Mouse (Mus musculus) urinary bladder, adult 18-20 months (tissue): ENCODE results near the gene Zbtb5.
"Not testable (repeated sequence)": the region's sequence is repeated elsewhere in the genome, so short reads cannot be mapped to it uniquely, and the experiment has no call there.

Source experiments
- DNase-seq, 2 experiments: peaks; one replicate each; pipeline ENCODE4 v3.0.0; 2022; ENCODE audit warnings: low spot score in 2 of 2, mixed read lengths in 2 of 2

Gene Zbtb5

DNA sequence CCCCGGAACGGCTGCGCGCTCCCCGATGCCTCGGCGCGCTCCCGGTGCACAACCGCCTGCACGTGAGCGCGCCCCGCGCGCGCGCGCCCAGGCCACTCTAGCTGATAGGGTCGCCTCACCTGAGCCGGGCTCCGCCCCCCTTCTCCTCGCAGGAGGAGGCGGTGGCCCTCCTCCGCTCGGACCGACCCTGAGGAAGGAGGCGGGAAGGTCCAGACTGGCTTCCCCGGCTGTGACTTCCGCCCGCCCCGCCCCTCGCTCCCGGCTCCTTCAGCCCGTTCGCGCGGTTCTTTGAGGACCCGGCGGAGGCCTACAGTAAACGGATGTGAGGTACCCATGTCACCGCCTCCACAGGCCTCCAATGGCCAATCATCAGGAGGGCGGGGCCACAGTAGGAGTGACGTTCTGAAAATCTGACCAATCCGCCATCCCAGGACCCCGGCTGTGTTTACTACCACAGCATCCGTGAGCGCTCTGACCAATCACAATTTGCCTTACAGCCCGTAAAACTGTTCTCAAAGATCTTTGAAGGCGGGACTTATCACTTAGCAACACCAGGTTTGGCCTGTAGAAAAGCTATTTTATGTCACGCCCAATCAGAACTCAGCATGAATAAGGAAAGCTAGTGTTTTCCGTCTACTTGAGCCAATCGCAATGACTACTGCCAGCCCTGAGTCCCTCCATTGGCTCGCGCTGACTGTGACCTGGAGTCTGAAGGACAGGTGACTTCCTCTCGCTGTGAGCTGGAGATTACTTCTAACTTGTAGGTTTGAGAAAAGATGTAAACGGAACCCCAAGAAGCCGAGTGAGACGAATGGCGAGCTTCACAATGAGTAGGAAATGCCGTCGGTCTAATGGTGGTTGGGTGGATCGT lies at the start of gene Zbtb5:
TSS of gene Zbtb5 (minus strand) at position 308 of the 871 bp plus-strand sequence.
- peak; percentile 94 to 99 for DNase-seq

DNA sequence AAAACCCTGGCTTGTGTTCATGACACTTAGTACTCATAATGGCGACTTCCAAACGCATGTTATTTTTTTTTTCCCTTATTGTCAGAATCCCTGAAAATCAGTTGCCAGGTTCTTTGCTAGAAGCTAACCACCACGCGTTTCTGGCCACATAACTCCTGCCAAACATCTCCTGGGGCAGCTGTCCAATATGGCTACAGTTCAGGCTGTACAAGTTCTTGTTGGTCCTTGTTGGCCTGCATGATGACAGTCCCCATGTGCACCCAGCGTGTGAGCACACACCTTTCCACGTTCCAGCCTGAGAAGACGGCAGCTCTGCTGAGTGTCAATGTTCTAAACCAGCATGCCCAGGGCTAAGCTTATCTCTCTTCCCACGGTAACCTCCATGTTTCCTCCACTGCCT lies 43.2 kb upstream of the Zbtb5 start:
- DNase-seq, result no peak

DNA sequence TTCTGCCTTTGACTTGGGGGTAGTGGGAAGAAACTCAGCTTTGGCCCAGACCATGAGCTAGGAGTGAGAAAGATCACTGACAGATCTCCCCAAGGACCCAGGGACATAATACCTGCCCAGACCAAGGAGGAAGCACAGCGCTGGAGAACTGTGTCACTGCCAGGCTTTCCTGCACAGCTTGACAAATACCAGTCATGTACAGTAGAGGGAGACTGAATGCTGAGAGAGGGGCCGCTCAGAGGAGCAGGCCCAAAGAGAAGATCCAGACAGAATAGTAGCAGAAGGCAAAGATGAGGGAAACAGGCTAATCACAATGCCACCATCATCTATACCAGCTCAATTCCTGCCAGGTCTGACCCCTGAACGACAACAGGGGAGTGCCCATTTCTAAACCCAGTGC lies 42.6 kb upstream of the Zbtb5 start:
- no peak for DNase-seq

DNA sequence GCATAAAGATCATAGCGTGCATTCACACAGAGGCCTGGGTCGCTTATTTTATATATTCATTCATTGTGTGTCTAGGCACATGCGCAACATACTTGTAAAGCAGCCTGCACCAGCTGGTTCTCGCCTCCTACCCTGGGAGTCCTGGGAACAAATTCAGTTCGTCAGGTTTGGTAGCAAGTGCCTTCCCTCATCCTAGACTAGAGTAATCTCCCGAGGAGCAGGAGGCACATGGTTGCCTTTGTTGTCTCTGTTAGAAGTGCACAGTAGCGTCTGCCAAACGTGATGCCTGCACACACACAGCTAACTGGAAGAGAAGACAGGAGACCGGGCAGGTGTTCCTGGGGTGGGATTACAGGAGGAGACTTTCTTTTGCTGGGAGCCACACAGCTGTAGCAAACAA lies 35.7 kb upstream of the Zbtb5 start:
- no peak for DNase-seq

DNA sequence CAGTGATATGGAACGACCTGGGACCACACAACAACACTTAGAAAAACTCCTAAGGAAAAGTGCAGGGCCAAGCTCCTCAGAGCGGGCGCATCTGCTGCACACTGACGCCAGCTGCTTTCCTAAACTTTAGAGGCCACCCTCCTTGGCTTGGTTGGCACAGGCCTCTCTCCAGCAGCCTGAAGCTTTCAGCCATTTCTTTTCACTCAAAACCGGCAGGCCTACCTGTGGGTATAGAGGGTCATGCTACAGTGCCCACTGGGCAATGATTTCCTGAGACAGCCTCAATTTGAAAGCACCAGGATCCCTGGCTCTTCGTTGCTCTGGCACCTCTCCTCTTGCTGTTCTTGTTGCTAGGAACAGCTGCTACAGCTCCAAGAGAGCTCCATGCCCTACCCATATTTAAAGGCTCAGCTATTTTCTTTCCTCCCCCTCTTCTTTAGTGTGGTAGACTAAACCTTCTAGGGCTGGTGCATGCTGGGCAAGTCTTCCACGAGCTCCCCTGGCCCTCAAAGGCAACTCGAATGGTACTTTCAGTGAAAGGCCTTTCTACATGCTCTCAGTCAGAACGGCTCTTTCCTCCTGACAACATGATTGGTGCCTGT lies 35.2 kb upstream of the Zbtb5 start:
- no peak for DNase-seq

DNA sequence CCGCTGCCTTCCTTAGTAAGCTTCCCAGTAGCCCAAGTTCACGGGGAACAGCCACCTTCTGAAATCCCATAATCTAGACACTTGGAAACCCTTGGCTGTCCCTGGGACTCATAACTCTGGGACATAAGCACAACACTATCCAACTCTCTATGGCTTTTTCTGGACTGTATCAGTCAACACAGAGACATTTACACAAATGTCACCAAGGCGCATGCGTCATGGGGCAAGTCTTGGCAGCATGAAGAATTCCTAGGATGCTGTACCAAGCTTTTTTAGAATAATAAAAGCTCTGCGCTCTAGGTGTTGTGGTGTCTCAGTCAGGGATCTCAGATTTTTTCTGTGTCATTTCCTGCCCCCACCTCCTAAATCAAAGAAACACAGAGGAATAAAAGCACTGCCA lies 34.5 kb upstream of the Zbtb5 start:
- DNase-seq, result no peak

DNA sequence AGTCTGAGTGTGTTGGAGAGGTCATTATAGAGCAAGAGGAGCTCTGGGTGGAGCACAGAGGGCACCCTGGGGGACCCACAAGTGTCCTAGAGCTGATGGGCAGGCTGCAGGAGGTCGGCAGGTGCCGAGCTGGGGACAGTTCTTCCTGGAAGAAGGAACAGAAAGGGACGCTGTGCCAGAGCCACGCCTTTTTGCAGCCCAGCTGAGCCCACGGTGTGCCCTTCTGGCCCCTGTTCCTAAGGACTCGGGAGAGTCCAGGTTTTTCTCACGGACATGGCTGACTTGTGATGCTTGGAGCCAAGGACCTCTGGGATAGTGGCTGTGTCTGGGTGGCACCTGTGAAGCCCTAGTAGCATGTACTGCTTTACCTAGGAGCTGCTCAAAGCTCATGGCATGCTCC lies 28.6 kb upstream of the Zbtb5 start:
- DNase-seq, result no peak

DNA sequence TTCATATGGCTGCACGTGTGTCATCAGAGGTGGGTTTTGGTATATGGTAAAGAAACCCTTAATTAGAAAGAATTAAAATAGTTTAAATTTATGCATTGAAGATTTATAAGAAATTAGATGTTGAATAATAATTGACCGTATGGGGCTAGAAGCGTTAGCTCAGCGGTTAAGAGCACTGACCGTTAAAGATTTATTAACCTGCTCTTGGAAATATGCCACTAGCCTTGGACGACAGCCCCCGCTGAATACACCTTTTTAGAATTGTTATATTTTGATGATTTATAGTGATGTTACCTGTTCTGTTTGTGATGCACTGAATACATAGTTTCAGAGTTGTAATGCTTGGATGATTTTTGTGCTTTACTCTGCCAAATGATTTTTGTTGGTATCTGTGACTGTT lies 27.3 kb upstream of the Zbtb5 start:
- DNase-seq, result not testable (repeated sequence)

DNA sequence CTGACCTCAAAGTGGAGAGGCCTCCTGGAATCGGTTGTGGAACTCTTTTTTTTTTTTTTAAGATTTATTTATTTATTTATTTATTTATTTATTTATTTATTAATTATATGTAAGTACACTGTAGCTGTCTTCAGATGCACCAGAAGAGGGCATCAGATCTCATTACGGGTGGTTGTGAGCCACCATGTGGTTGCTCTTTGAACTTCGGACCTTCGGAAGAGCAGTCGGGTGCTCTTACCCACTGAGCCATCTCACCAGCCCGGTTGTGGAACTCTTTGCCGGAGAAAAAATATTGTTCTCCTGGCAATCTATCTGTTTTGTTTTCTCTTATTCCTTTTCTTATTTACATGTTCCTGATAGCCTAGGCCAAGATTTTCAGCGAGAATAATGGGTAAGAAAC lies 26.7 kb upstream of the Zbtb5 start:
- DNase-seq, result not testable (repeated sequence)

DNA sequence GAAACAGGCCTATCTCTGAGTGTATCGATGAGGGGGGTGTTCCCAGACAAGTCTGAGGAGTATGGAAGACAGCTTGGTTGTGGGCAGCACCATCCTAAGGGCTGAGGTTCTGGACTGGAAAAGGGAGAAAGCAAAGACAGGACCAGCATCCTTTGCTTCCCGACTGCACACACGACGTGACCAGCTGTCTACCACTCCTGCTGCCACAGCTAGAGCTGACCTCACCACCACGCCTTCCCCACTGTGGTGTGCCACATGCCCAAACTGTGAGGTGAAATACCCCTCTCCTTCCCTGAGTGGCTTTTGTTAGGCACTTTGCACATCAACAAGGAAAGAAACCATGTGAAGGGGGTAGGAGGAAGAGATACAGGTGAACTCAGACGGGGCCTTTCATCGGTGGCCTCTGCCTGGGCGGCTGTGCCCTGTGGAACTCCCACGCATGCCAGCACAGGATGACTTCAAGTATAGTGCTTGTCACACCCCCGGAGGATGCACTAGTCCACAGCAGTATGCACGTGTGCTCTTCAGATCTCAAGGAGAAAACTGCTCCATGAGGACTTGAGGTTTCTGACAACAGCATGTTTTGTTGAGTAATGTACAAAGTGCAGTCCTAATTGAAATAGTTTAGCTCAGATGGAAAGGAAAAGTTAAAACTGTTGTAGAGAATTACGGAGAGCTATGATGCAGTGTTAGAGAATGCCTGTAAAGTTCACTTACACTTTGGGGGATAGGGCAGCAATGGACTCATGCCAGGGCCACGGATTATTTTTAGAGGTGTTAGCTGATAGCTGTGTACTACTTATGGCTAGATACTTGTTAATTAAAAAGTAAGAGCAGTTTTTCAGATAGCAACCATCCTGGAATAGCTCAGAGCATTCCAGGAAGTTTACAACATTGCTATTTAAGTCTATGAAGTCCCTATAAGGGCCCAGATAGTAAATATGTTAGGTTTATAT lies 25.5 kb upstream of the Zbtb5 start:
- DNase-seq, result no peak

DNA sequence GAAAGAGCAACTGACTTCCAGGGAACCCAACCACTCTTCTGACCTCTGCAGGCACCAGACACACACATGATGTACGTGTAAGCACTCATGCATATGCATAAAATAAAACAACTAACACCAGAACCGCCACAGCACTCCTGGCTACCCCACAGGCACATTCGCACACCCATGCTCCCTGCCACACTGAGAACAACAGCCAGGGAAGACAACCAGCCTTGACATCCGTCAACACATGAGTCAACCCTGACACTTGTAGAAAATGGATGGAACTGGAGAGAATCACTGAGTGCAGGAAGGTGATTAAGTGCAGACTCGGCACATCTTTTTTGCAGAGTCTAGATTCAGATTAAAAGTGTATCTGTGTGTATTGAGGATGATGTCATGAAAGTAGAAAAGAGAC lies 24.4 kb upstream of the Zbtb5 start:
- no peak for DNase-seq

DNA sequence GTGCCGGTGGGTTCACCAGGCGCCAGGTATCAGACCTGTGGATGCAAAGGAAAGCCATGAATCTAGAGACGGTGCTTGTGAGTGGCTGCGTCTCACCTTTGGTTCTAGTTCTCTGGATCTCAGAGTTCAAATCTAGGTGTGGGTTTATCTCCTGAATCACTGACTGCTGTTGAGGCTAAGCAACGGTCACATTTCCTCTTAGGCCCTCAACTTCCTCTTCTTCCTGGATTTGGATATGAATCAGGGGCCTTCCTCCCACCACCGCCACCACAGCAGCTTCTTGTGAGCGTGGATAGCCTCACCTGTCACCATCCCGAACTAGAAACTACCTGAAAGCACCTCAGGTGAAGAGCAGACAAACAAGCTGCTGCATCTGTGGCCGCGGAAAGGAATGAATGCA lies 23.8 kb upstream of the Zbtb5 start:
- no peak for DNase-seq

DNA sequence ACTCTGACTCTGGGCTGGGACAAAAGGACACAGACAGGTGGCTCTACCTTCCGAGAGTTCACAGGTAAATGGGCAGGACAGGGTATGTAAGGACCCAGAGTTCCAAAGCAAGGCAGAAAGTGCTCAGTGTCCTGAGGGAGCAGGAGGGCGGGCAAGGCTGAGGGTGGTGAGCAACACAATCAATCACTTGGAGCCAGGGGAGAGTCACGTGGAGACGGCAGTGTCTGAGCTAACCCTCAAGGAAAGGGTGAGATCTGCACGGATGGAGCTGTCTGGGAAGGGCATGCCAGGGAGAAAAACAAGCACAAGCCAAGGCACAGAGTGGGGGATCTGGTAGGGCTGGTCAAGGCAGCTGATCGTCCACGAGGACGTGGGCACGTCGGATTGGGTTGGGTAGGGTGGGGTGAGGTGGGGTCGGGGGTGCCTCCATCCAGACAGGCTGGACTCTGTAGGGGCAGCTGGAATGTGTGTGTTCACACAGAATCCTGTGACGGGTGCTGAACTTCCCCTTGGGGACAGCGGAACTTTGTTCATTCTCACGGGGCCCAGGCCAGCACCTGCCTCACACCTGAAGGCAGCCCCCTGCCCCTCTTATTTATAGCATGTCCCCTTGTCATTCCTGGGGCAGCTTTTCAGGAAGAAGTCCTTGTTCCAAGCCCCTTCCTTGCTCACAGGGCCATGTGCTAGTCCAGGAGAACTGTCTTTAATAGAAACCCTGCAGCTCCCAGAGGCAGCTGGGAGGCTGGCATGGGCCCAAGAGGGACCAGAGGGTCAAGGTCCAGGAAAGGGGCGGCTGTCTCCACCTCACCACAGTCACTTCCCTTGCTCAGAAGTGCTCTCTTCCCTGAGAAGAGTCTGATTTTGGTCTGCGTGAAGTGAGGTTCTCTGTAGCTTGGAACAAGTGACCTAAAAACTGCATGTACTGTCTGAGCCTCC lies 22.7 kb upstream of the Zbtb5 start:
- no peak for DNase-seq

DNA sequence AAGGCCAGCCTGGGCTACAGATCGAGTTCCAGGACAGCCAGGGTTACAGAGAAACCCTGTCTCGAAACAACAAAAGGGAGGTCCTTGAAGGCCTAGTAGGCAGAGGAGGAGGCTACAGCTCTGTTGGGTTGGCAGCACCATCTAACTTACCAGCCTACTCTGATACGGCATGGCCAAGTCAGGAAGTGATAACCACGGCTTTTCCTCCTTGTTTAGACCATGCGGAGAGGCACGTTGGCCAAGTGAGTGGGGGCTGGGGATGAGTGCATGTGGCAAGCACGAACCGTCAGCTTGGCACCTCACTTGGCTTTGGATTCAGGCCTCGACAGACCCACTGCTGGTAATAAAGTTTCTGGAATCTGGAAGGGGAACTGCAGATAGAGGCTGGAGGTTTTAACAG lies 20.4 kb upstream of the Zbtb5 start:
- DNase-seq, result no peak

DNA sequence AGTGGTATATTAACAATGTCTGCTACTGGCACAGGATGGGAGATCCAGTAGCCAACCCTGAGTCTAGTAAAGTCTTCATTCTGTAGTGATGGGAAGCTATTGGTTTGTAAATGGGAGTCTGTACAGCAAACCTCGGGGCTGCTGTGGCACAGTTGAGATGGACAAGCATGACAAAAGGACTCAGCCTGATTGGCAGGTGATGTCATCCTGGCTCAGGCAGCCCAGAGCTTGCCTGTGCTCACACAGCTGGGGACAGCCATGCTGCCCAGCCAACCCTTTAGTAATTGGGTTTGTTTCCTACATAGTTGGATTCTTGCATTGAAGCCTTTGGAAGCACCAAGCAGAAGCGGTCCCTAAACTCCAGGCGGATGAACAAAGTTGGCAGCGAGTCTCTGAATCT lies 14.2 kb upstream of the Zbtb5 start:
- DNase-seq, result no peak

DNA sequence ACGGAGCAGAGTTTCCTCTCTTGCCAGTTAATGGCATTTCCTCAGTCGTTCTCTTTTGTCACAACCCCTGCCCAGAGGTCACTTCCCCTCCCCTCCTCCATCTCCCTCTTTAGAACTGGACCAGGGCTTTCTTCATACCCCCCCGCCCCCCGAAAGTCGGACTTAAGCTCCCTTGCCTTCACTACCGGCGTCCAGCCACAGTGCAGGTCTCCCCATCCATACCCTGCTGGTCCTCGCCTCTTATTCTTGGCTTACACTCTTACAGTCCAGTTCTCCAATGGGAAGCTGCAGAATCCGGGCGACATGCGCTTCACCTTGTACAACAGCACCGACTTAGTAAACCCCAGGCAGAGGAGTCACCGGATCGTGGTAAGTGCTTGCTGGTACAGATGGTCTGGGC lies 6.8 kb upstream of the Zbtb5 start:
- DNase-seq, result no peak

DNA sequence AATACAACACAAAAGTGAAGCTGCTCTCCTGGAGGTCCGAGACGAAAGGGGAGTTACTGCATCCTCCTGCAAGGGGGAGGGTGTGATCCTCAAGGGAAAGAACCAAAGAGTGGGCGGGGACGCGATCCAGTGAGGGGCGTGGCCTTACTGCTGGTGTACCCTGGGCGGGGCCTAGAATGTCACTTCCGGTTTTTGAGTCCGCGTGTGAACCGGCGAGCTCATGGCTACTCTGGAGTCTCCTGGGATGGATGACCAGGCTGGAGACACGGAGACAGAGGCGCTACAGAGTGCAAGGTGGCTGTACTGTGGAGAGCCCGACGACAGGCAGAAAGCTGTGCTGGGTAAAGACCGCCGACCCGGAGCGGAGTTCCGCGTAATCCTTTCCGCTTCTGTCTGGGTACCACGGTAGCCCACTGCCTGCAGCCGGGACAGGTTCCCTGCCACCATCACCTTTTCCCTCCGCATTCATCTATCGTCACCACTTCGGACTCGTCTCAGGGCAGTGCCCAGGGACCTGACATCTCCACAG lies 6.3 kb upstream of the Zbtb5 start, which contains the start of gene Polr1e:
TSS of gene Polr1e (plus strand) at position 132 of the 529 bp plus-strand sequence.
- peak; percentile 90 to 92 for DNase-seq

DNA sequence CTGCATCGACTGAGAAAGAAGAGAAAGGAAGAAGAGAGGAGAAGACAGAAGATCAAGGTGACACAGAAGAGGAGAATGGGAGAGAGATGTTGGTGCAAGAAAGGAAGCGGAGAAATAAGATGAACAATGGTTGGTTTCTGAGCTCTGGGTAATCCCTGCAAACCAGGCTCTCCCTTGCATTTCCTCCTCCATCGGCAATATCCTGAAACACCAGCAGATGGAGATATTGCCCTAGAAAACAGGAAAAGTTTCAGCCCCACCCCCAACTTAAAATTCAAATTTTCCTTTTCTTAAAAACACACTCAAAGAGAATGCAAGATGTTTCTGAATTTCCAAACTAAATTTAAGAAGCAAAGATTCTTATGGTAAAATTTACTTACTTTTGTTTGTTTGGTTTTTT lies 3.4 kb upstream of the Zbtb5 start:
- DNase-seq, result peak in 1 of 2 experiments; percentile 25

DNA sequence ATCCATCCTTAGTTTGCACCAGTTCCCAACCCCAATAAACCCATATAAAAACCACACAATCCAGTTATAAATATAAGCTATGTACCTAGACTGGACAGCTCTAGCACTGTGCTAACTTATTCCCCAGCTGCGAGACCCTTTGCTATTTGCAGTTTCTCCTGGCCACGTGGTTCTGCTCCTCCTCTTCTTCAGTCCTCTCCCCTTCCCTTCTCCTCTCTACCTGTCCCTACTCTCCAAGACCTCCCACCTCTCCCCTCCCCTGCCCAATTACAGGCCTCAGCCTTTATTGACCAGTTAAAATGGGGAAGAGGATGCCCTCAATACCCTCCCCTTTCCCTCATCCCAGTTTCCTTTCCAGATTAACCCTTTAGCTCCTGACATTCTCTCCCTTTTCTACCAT lies 1.3 kb upstream of the Zbtb5 start:
- DNase-seq, result no peak

DNA sequence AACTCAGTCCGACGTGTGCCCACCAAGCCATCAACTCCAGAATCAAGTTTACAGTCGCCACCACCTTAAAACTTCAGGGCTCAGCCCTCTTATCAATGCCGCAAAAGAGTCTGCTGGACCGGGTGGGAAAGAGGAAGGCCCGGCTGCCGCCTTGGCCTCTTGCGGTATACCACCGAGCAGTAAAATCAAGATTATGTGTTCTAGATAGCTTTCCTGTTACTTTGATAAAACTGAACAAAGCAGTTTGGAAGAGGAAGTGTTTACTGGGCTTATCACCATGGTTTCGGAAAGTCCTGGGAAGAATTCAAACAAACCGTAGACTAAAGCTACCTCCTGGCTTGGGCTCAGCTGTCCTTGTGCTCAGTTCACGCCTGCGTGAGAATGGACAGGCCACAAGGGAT lies 819 bp upstream of the Zbtb5 start:
- DNase-seq, result no peak

DNA sequence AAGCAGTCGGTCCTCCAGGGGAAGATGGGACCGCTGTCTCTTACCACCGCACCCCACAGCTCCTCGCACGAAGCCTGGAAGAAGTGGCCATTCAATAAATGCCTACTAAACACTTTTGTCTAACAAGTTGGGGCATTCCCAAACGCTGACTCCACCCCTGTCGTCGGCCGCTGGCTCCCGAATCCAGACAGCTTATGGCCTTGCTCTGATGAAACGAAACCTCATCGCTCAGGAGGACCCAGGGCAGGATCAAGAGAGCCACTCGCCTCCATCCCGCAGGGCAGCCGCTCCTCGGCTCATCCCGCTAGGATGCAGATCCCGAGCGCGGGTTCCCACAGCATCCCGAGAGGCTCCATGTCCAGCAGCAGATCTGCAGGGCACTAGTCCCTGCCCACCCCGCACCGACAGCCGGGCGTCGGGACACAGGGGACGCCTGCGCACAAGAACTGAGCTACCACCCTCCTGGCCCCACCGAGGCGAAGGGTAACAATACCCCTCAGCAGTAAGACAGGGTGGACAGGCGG lies 569 bp downstream of the Zbtb5 start:
- DNase-seq, result peak in 1 of 2 experiments; percentile 59
